Mouse (Mus musculus): ENCODE results near the gene Cpxm2. TPM values are rescaled to one million over a fixed set of nuclear protein-coding genes. Genes with fewer than 3 reads are reported as not detected.

The Cpxm2 gene
- 1 to 10 TPM; 2.8 to 3.2 TPM for total RNA-seq (2021)
- long read RNA-seq, experiment 1, partial matches to known transcripts, result 0 of 5 reads
- long read RNA-seq, experiment 1, other reads (novel, unspliced or antisense), result 3 of 5 reads
- long read RNA-seq, experiment 2, partial matches to known transcripts, result 1 of 2 reads
- long read RNA-seq, experiment 2, other reads (novel, unspliced or antisense), result 1 of 2 reads

DNA sequence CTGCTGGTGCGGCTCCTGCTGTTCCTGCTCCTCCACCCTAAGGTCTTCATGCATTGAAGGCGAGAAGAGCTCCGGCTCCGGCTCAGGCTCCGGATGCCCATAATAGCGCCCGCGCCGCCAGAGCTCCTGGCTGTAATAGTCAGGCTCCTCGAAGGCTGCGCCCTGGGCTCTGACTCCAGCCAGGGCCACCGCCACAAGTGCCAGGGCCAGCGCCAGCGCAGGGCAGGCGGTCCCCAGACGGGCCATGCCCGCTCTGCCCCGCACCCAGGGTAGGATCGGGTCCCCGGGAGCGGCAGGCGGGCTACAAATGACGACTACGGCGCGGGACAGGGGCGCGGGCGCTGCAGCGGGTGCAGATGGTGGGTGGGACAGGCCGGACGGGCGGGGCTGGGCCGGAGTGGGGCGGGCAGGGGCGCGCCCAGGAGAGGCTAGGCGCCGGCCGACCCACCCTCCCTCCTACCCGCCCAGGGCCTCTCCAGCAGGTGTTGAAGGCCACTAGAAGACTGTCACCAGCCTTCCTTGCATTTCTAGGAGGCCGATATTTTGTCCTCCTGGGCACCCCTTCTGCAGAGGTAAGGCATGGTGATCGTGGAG lies at the start of gene Cpxm2:
Gene Cpxm2 (minus strand): TSS at position 372 of the 594 bp plus-strand sequence.
- peak; percentile 28 for DNase-seq

DNA sequence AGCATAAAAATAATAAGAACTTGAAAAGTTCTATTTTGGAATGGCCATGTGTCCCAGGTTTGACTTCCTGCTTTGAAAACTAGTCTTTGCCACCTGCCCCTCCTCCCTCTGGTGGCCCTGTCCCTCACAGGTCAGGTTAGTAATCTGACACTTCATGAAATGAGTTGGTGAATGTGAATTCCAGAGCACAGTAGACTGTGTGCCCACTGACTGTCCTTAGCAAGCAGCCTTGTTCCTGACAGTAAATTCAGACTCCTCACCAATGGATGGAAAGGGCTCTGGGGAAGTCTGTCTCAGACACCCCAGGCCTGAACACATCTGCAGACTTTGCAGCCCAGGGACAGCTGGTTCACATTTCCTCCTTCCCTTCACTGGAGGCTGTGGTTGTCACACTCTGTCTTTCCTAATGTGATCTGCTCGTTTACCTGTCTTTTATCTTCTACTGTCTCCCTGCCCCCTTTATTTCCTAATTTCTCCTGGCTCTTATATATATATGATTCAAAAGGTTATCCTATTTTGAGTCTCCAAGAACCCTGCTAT lies 49.6 kb upstream of the Cpxm2 start:
- DNase-seq, result no peak

DNA sequence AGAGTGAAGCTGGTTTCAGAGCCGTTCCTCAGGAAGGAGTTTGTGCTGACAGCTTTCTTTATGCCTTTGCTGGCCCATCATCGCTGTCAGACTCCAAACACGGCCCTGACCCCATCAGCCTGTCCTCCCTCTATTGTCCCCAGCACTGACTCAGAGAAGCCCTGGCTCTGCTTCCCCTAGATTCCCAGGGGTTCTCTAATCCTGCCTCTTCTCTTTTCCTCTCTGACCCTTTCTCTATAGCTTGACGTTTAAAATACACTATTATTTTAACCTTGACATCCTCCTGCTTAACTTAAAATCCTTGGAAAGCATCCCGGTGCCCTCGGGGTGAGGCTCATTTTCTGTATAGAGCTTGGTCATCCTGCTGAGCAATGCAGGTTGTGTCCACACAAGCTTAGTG lies 45.1 kb upstream of the Cpxm2 start:
- peak; percentile 9 for DNase-seq

DNA sequence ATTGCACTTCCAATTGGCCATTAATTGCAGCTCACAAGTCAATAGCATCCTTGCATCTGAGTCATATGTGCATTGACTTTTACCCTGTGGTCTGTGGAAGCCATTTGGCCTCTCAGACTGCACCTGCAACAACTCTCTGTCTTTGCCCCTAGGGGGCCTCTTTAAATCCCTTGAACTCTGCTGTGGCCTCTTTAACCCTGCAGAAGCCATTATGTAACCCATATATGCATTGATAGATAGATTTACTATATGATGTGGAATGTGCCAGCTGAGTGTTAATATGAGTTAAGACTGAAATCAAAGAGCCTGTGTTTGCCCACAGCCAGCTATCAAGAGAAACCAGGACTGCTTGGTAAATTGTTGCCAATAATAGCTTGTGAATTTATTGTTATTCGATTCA lies 44.3 kb upstream of the Cpxm2 start:
- no peak for DNase-seq

DNA sequence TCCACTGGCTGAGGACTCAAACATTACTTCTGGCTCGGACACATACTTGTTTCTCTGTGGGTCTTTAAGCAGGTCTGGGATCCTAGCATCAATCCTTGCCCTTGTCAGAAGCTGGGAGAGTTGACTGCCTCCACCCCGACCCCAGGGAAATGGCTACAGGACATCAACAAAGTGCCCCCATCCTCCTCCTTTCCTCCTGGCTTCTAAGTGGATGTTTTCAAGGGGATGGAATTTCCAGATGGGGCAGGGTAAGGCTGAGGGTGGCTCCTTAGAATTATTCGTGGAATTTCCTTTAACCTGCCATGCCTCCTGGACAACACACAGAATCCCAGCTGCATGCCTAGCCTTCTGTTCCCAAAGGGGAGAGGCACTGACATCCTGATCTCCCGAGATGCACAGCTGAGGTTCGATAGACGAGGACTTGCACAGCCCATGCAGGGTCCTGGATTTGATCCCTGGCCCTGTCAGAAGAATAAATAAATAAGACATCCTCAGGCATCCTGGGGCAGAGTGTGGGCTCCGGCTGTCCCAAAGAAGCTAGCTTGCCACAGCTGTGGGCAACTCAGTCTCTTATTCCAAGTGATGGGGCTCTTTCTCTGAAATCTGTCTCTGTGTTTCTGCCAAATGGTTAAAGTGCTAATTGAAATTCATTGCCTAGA lies 43.4 kb upstream of the Cpxm2 start:
- no peak for DNase-seq

DNA sequence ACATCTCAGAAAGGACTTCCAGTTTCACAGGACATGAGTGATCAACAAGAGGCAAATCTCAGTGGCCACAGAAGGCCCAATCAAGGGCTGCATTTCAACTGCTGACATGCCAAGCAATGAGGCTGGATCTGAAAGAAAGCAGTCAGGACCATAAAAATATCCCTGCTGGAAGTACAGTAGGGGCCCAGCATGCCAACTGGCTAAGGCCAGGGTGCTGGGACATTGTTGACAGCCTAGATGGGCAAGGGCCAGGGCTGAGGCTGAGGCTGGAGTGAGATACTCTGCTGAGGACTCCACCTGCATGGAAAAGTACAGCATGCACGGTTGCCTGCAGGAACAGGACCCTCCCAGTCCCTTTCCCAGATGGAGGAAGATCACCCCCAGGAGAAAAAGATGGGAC lies 42.0 kb upstream of the Cpxm2 start:
- no peak for DNase-seq

DNA sequence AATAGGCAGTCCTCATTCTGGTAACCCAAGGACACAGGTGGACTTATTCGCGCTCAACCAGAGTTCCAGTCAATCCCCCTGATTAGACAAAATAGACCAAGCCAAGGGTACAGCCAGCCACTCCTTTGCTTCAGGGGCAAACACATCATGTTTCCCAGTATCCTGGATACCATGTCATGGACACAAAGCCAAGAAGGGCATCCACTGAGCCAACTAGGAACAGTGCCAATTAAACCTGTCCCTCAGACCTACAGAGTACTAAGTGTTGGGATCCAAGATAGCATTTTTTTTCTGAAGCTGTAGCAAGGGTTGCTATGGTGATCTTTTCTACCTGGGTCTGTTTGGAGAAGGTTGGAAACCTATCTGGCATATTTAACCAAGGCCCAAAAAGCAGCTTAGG lies 39.1 kb upstream of the Cpxm2 start:
- DNase-seq, result no peak

DNA sequence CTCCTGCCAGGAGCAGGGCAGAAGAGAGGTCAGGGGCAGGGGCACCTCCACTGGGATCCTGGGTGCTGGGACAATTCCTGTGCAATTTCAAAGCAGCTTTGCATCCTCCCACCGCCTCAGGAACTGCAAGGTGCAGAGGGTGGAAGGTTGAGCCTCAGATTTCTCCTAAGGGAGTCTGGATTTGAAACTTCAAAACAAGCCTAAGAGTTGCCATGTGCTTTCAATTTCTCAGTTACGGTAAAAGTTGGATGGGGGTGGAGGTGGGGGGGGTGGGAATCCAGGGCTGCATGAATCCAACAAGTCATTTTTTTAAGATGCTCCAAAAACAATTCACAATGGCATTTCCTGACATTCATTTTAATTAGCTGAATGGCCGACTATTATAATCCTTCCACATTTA lies 32.9 kb upstream of the Cpxm2 start:
- no peak for DNase-seq

DNA sequence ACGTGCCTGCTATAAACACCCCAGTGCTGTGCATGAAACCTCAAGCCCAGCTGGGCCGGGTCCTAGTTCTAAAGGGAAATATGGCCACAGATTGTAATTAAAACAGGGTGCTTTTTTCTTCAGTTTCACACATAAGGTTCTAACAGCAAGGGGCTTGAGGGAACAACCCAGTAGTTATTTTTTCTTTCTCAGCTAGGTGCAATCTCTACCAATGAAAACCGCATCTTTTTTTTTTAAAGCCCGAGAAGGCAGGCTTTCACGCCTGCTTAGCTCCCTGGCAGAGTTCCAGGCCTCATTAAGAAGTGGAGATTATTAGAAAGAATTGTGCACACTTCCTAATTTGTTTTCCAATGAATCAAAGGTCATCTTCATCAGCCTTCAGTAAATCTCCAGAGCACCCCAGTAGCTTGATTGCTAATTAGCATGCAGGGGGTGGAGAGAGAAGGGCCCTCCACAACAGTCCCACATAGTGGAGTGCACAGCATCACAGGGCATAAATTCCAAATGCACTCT lies 29.4 kb upstream of the Cpxm2 start:
- no peak for DNase-seq

DNA sequence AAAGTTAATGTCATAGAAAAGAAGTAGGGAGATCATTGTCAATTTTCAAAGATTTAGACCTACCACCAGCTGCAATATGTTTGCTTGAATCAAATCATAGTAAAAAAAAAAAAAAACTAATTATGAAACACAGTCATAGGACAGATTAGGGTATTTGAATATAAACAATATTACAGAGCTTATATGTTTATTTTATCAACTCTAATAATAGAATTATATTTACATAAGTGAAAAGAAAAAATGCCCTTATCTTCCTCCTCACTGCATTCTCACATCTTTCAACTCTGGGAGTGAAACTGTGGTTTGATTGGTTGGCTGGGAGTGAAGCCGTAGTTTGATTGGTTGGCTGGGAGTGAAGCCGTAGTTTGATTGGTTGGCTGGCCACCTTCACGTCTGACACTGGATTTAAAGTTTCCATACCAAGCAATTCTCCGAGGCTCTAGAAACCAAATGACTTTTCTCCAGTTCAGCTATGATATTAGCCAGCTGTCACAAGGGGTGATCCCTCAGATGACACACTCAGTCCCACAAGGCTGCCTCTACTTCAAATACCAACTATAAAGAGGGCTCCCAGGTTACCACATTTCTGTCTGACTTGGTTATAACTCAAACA lies 27.2 kb upstream of the Cpxm2 start:
- no peak for DNase-seq

DNA sequence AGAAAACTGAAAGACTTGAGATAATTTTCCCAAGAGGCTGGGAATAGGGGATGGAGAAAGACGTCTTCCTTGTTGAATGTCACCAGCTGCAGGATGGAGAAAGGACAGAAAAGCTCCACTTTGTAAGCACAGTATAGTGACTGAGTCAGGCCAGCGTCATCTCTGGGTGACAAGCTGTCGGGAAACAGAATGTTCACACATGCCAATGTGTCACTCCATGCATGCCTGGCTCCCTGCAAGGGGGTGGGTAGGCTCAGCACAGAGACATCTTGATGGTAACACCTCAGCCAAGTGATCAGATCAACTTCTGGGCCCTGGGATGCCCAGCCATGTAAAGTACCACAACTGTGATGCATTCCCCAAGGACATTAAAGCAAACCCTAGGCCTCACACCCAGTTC lies 26.5 kb upstream of the Cpxm2 start:
- DNase-seq, result no peak

DNA sequence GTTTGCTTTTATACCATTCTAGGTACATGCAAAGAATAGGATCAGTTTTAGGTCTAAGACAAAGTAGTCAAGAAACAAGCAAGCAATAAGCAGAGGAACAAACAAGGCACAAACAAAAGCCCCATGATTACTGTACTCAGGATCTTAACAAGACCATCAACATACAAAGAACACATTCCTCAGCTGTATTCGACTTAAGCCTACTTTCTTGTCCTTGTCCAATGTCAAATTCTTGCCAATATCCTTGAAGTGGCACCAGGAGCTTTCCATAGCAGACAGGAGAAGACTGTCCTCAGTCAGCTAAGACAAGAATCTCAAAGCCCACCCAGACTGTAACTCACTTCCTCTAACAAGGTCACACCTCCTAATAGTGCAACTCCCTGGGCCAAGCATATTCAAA lies 24.5 kb upstream of the Cpxm2 start:
- no peak for DNase-seq

DNA sequence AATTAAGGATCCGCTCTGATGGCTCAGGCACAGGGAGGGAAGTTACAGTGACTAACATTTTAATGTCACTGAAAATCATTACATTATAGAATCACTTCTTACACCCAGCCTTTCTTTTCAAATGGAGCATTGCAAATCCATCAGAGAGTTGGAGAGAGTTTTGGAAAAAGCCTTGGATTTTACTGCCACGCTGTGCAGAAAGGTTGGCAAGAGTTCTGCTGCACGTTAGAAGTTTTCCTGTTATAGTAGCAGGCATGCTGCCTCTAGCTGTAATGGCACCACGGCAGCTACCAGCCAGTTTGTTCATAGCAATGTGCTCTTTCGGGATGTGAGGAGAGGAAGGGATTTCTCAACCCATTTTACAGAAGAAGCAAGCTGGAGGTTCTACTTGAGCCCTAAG lies 20.2 kb upstream of the Cpxm2 start:
- no peak for DNase-seq

DNA sequence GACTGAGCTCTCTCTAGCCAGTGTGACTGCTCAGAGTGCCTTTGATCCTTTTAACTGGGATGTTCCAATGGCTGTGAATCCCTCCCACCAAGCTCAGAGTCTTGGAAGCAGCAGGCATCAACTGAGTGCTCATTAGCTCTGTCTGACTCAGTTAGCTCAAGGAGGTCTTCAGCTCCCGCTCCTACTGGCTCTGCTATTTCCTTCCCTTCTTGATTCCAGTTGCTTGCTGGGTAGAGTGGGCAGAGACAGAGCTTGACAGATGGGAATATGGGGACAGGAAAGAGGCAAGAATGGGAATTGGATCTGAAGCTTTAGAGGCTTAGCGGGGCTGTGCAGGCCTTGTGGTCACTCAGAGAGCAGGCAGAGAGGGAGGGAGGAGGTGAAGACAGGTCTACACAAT lies 19.8 kb upstream of the Cpxm2 start:
- DNase-seq, result no peak

DNA sequence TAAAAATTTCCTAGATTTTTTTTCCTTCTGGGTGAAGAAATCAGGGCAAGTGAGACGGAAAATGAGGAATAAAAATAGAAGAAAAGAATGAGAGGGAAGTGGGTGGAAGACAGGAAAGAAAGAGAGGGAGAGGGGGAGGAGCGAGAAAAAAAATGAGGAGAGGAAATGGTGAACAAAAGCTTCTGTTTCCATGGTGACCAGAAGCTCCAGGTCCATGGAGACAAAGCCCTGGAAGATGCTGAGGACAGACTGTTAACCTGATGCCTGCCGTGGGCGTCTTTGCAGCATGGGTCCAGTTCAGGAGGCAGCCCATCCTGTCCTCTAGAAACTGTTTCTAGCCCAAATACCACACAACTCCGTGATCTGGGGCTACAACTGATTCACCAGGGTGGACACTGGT lies 17.7 kb upstream of the Cpxm2 start:
- DNase-seq, result no peak

DNA sequence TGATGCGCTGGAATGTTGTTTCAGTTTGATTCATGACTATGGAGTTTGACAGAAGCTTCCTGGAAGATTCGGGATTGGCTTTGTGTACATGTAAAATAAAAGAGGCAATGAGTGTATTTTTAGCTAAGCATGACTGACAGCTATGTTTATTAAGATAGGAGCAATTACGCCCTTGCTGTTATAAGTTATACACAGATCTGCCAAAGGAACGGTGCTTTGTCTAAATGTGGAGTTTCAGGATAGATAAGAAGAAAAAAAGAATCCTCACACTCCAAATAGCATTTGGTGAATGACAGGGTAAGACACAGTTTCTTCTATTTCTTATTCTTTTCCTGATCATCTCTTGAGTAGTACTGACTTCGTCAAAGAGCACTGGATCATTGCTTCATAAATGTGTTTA lies 17.2 kb upstream of the Cpxm2 start:
- DNase-seq, result no peak

DNA sequence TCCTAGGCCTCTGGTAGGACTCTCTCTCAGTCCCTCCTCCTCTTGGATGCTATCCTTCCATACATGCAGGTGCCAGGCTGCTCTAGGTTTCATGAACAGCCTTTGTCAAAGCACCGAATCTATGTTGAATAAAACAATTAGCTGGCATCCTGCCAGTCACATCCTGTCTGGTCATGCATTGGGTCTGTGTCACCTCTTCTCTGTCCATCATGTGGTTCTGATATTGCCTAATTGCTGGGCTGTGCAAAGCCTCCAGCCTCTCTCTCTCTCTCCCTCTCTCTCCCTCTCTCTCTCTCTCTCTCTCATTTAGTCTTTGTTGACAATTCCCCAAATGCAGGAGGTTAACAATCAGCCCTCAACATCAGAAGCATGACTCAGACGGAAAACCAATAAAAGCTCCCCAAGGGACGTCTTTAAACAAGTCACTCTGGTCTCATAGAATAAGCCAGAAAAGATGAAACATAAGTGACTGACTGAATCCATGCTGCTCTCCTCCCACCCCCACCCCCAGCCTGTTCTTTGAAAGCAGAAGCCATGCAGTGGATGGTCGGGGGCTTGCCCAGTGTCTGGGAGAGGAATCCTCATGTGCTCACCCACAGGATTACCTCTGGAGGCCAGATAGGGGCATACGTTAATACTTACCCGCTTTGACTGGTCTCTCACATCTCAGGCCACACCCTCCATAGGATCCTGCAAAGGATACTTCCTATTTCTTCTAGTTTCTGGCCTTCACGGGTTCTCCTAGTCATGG lies 15.1 kb upstream of the Cpxm2 start:
- no peak for DNase-seq

DNA sequence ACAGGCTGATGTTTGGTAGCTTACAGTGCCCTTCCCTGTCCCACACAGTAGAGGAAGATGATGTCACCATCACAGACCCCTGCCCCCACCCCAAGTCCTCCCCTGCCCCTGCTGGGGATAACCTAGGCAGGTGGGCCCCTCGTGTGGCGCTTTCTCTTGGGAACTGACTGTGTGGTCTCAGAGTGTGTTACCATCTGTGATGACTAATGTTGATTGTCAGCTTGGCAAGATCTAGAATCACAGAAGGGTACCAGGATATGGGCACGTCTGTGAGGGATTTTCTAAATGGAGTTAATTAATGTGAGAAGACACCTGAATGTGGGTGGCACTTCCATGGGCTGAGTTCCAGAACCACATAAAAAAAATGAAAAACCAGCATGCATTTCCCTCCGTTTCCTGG lies 12.7 kb upstream of the Cpxm2 start:
- DNase-seq, result no peak

DNA sequence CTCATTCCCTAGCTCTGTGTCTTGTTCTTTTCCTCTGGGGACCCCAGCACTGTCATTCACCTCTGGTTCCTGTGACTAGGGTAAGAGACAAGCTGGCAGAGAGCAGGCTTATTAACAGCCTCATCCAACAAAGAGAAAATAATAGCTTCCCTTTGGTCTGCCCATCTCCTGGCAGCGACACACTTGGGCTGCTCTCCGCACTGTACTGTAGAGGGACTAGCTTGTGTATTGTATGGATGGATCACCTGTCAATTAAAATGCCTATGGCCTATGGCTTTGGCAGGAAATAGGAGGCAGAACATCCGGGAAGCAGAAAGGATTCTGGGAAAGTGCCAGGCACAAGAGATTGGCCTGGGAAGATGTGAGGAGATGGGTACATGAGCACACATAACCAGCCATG lies 7.7 kb upstream of the Cpxm2 start:
- no peak for DNase-seq

DNA sequence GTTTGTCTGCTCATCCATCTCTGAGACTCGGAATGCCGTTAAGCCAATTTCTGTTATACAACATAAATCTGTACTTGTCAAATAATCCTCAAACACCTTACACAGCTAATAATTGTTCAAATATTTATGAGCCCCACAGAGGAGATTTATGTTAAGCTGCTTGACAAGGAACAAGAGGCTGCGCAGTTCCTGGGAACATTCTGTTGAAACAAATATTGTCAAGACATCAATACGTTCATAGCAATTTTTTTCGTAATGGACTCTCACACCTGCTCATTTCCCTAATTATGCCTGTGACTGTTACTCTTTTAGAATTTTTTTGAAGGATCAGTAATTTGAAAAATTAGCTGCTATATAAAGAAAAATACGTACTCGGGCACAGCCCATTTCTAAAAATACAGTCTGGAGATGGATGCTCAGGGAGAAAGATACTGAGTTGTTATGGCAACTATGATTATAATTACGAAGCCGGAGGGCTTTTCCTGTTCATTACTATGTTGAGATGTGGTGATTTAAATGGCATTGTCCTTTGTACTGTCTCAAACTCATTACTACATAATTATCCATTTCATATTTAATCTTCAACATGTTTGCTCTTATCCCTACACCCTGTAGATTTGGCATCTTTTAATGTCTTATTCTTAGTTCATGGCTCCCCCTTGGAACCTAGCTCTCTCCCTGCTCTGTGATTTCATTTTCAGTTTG lies 3.9 kb upstream of the Cpxm2 start:
- no peak for DNase-seq

DNA sequence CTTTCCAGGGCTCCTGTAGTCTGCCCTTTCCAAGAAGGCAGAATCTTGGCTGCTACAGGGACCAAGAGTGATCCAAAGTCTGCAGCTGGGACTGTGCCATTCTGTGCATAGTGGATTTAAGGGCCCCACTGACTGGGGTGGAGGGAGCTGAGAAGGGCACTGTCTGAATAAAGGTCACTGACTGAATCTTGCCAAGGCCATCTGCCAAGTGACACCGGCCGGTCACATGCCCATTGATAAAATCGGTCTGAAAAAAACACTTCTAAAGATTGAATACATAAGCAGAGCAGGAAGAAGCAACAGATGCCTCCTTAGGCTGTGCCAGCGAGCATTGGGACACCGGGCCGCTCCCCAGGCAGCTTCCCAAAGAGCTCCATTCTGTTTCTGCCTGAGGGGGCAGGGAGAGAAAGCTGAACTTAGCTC lies 803 bp downstream of the Cpxm2 start:
- DNase-seq, result peak; percentile 15

Measured in adrenal gland, postnatal 10 days (tissue).